Mouse (Mus musculus) neural tube, embryonic 12.5 days (tissue): ENCODE data around the gene Pde4dip. TPM values are rescaled to one million over a fixed set of nuclear protein-coding genes. Genes with fewer than 3 reads are reported as not detected.

Source experiments
- ATAC-seq: fragments of 200-750 bp; cut with Nextera tagmentation; 2 replicates; pipeline ENCODE4 v1.8.0; 2017; ENCODE audit warnings: low read depth, mild to moderate bottlenecking, moderate TSS enrichment, moderate library complexity; ENCODE audit not compliant: low FRiP score
- H3K27ac ChIP-seq: fragments of 300-500 bp; sonication (generic); 2 replicates; pipeline ENCODE4 v1.5.1; 2016
- H3K27me3 ChIP-seq: fragments of 300-500 bp; sonication (generic); replicated peaks from 2 replicates; pipeline ENCODE4 v1.6.1; 2016; ENCODE audit warnings: mild to moderate bottlenecking
- H3K36me3 ChIP-seq: fragments of 300-500 bp; sonication (generic); 2 replicates; pipeline ENCODE4 v1.6.1; 2016; ENCODE audit warnings: mild to moderate bottlenecking
- H3K4me1 ChIP-seq: fragments of 300-500 bp; sonication (generic); 2 replicates; pipeline ENCODE4 v1.6.1; 2016
- H3K4me2 ChIP-seq: fragments of 300-500 bp; sonication (generic); replicated peaks from 2 replicates; pipeline ENCODE4 v1.6.1; 2016; ENCODE audit warnings: mild to moderate bottlenecking
- H3K4me3 ChIP-seq: fragments of 300-500 bp; sonication (generic); 2 replicates; pipeline ENCODE4 v1.5.1; 2016
- H3K9ac ChIP-seq: fragments of 300-500 bp; sonication (generic); 2 replicates; pipeline ENCODE4 v1.6.1; 2016; ENCODE audit warnings: mild to moderate bottlenecking
- H3K9me3 ChIP-seq: fragments of 300-500 bp; sonication (generic); 2 replicates; pipeline ENCODE4 v1.6.1; 2016; ENCODE audit warnings: mild to moderate bottlenecking
- WGBS: fragments of 180-500 bp; shearing (Covaris S2); methylation state at CpG from one replicate; pipeline ENCODE4 v1.1.7; 2016; 5-methylcytosine and 5-hydroxymethylcytosine counted together
- microRNA-seq: library from miRNA; unstranded; fragments of <30 nt; microRNA quantifications from one replicate; pipeline ENCODE4, GENCODE M21; 2017
- polyA plus RNA-seq: library from polyadenylated mRNA; unstranded; fragments of >200 nt; fragmentation: Nextera tagmentation; extraction: Ambion mirVana; gene quantifications from 2 replicates; pipeline ENCODE4 v1.2.1, GENCODE M21; 2016

The Pde4dip gene
- polyA plus RNA-seq, 1 experiment from 2014 or later, result 60.1 TPM

DNA sequence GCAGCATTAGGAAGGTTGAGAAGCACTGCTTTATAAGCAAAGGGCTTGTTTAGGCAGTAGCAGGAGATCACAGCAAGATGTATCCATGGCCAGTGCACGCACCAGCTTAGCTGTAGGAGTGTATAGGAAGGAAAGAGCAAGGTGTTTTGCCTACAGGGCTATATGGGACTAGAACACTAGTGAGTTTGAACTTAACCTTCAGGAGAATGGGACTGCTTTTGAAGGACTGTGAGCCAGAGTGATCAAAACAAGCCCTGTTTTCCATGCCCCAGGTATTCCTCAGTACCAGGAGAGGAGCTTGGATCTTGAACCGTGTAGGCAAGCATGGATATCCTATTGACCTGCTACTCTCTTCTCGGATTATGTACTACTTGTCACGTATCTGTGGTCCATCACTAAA is 247.1 kb downstream of the Pde4dip start:
- Histone ChIP-seq H3K9me3 (no peaks in the 10 kb centered on the region), H3K4me3 (no peak overlapping the region), H3K4me2 (no peak overlapping the region), H3K36me3 (no peaks in the 10 kb centered on the region), H3K4me1 (no peaks in the 10 kb centered on the region), H3K27me3 (no peaks in the 10 kb centered on the region), H3K27ac (no peak overlapping the region), H3K9ac (no peak overlapping the region)
- WGBS, result 90% methylated on average over 4 of the region's 4 CpGs
- ATAC-seq, result no peak

Small RNA genes lying within 50 kb of the gene (microRNA-seq; reads per million reads assigned to microRNA genes)
- gene Mir7225, result not detected

Other genes starting within 250 kb of the Pde4dip start
- 9.1 and 10.3 TPM in 2 replicates for gene Prkab2, start 230.5 kb downstream of the Pde4dip start, polyA plus RNA-seq
- gene Gm17651, start 214.0 kb downstream of the Pde4dip start, polyA plus RNA-seq, result not detected in 2 replicates
- gene Sec22b, start 12.5 kb upstream of the Pde4dip start, polyA plus RNA-seq, result 106 and 109 TPM in 2 replicates
- gene Notch2, start 124.8 kb upstream of the Pde4dip start, polyA plus RNA-seq, result 16.8 and 17.1 TPM in 2 replicates